Mouse (Mus musculus): ENCODE data around the gene Ppm1b.

- no peak for TF ChIP-seq POLR2A (IDR thresholded peaks at IDR 0.05; ENCODE audit: borderline replicate concordance, control insufficient read depth, low read depth, low read length)
- TF ChIP-seq CTCF (IDR thresholded peaks at IDR 0.05; ENCODE audit: control insufficient read depth, insufficient read depth, low read length): no peak
Measured at GRCm38 (mm10) chr17:85034068-85034467, 77.5 kb downstream of the Ppm1b start.
